Mouse (Mus musculus) limb, embryonic 14.5 days (tissue): ENCODE data around the gene Slc25a45. TPM values are rescaled to one million over a fixed set of nuclear protein-coding genes. Genes with fewer than 3 reads are reported as not detected.
A peak's percentile ranks its signal among the peaks of the same experiment; 100 is the strongest.

Source experiments
- ATAC-seq: fragments of 200-750 bp; cut with Nextera tagmentation; 2 replicates; pipeline ENCODE4 v1.8.0; 2017; ENCODE audit warnings: low read depth, moderate number of reproducible peaks, moderate TSS enrichment; ENCODE audit not compliant: low FRiP score
- DNase-seq: peaks from one replicate; pipeline ENCODE4 v3.0.0-alpha.2; 2015; ENCODE audit warnings: low spot score
- H3K27ac ChIP-seq: fragments of 300-500 bp; sonication (generic); replicated peaks from 2 replicates; pipeline ENCODE4 v1.5.1; 2014; ENCODE audit warnings: low read depth, mild to moderate bottlenecking, low read length, moderate library complexity, mixed read lengths
- H3K27me3 ChIP-seq: fragments of 300-500 bp; sonication (generic); 2 replicates; pipeline ENCODE4 v1.6.1; 2014; ENCODE audit warnings: low read length, mixed read lengths; ENCODE audit not compliant: control insufficient read depth, insufficient read depth
- H3K36me3 ChIP-seq: fragments of 300-500 bp; sonication (generic); 2 replicates; pipeline ENCODE4 v1.6.1; 2014; ENCODE audit warnings: mild to moderate bottlenecking, low read length, moderate library complexity, mixed read lengths; ENCODE audit not compliant: control insufficient read depth, insufficient read depth
- H3K4me1 ChIP-seq: fragments of 300-500 bp; sonication (generic); 2 replicates; pipeline ENCODE4 v1.6.1; 2014; ENCODE audit warnings: antibody characterized with exemption, low read length, mixed read lengths; ENCODE audit not compliant: control insufficient read depth, insufficient read depth
- H3K4me2 ChIP-seq: fragments of 300-500 bp; sonication (generic); replicated peaks from 2 replicates; pipeline ENCODE4 v1.6.1; 2014; ENCODE audit warnings: low read depth, mild to moderate bottlenecking, low read length, moderate library complexity; ENCODE audit not compliant: severe bottlenecking
- H3K4me3 ChIP-seq: fragments of 300-500 bp; sonication (generic); replicated peaks from 2 replicates; pipeline ENCODE4 v1.5.1; 2014; ENCODE audit warnings: low read length
- H3K9ac ChIP-seq: fragments of 300-500 bp; sonication (generic); 2 replicates; pipeline ENCODE4 v1.6.1; 2014; ENCODE audit warnings: mild to moderate bottlenecking, low read depth, low read length, moderate library complexity; ENCODE audit not compliant: severe bottlenecking
- H3K9me3 ChIP-seq: fragments of 300-500 bp; sonication (generic); 2 replicates; pipeline ENCODE4 v1.6.1; 2016; ENCODE audit warnings: low read length; ENCODE audit not compliant: control insufficient read depth
- POLR2A ChIP-seq: fragments of 200-500 bp; IDR thresholded peaks from 2 replicates; pipeline ENCODE4 v1.8.0; 2012; ENCODE audit warnings: inconsistent platforms, mild to moderate bottlenecking, moderate library complexity, borderline replicate concordance; ENCODE audit not compliant: insufficient read depth, insufficient read length; ENCODE audit errors: extremely low read depth
- WGBS: fragments of 180-500 bp; shearing (Covaris S2); extraction: QIAGEN DNeasy Blood & Tissue Kit; methylation state at CpG from one replicate; pipeline ENCODE4 v1.1.7; 2014; 5-methylcytosine and 5-hydroxymethylcytosine counted together
- polyA plus RNA-seq, 2 experiments: library from polyadenylated mRNA; depleted of rRNA in 1 of 2; stranded (reverse) in 1 of 2; unstranded in 1 of 2; fragments of >200 nt; fragmentation: Nextera tagmentation in 1 of 2; extraction: Ambion mirVana in 1 of 2; gene quantifications; 2 replicates each; pipeline versions ENCODE4 v1.2.1 to v1.2.3; 2012 to 2014

The Slc25a45 gene
- polyA plus RNA-seq, 2 experiments, result 3.0 to 6.2 TPM

- H3K9me3 ChIP-seq, result no peaks in the 10 kb centered on the region
- peak; percentile 97 for ATAC-seq
- H3K4me2 ChIP-seq, result peak within 1 kb of the TSS; percentile 83
- H3K36me3 ChIP-seq, result peaks cover 22% of the 10 kb centered on the region
- H3K4me3 ChIP-seq, result peak within 1 kb of the TSS; percentile 58
- peaks cover 7% of the 10 kb centered on the region; the same call in 1 of the 2 replicates for H3K4me1 ChIP-seq
- DNase-seq, result peak; percentile 98
- 4% methylated on average over 36 of the region's 36 CpGs for WGBS
- peak within 1 kb of the TSS; percentile 72 for H3K9ac ChIP-seq
- no peaks in the 10 kb centered on the region for H3K27me3 ChIP-seq
- TF ChIP-seq POLR2A, result peak; percentile 83; the same call in 1 of the 2 replicates
- H3K27ac ChIP-seq, result no peak within 1 kb of the TSS; the same call in 1 of the 2 replicates
These were observed 16.5 kb downstream of the Slc25a45 start, which contains the start of gene Tigd3 for GRCm38 (mm10) chr19:5894002-5894678. Tigd3 (minus strand) TSS chr19:5894149.

GRCm38 (mm10) chr19:5907275-5907674 is 29.7 kb downstream of the Slc25a45 start:
- Histone ChIP-seq H3K4me1 (peaks cover 13% of the 10 kb centered on the region), H3K9ac (no peak overlapping the region), H3K36me3 (peaks cover 50% of the 10 kb centered on the region), H3K27me3 (no peaks in the 10 kb centered on the region), H3K4me3 (no peak overlapping the region), H3K9me3 (no peaks in the 10 kb centered on the region), H3K27ac (no peak overlapping the region), H3K4me2 (no peak overlapping the region)
- ATAC-seq (no peak), DNase-seq (no peak)
- no peak for TF ChIP-seq POLR2A
- WGBS, result 86% methylated on average over 3 of the region's 3 CpGs

GRCm38 (mm10) chr19:5910221-5910620 is 32.6 kb downstream of the Slc25a45 start:
- H3K9ac ChIP-seq, result no peak overlapping the region
- 77% methylated on average over 6 of the region's 6 CpGs for WGBS
- H3K27me3 ChIP-seq, result no peaks in the 10 kb centered on the region
- no peak overlapping the region; the same call in 1 of the 2 replicates for H3K4me3 ChIP-seq
- H3K36me3 ChIP-seq, result peaks cover 23% of the 10 kb centered on the region
- no peak overlapping the region for H3K27ac ChIP-seq
- no peak for DNase-seq
- H3K4me2 ChIP-seq, result no peak overlapping the region
- H3K9me3 ChIP-seq, result no peaks in the 10 kb centered on the region
- no peak for ATAC-seq
- H3K4me1 ChIP-seq, result peaks cover 19% of the 10 kb centered on the region
- no peak for TF ChIP-seq POLR2A

GRCm38 (mm10) chr19:5911430-5912102 is 34.0 kb downstream of the Slc25a45 start:
- peak overlapping the region; percentile 98 for H3K4me3 ChIP-seq
- H3K27ac ChIP-seq, result peak overlapping the region; percentile 84
- peaks cover 19% of the 10 kb centered on the region for H3K4me1 ChIP-seq
- no peak for ATAC-seq
- no peak for TF ChIP-seq POLR2A
- H3K27me3 ChIP-seq, result no peaks in the 10 kb centered on the region
- H3K9me3 ChIP-seq, result no peaks in the 10 kb centered on the region
- peak overlapping the region; percentile 64 for H3K4me2 ChIP-seq
- WGBS, result 7% methylated on average over 14 of the region's 14 CpGs
- DNase-seq, result no peak
- H3K9ac ChIP-seq, result peak overlapping the region; percentile 95
- peaks cover 9% of the 10 kb centered on the region for H3K36me3 ChIP-seq

GRCm38 (mm10) chr19:5912103-5913006 is 34.7 kb downstream of the Slc25a45 start:
- H3K4me2 ChIP-seq, result peak overlapping the region; percentile 75
- peak; percentile 97; the same call in 1 of the 2 replicates for TF ChIP-seq POLR2A
- H3K4me1 ChIP-seq, result peaks cover 19% of the 10 kb centered on the region
- no peaks in the 10 kb centered on the region for H3K9me3 ChIP-seq
- WGBS, result under 1% methylated on average over 46 of the region's 59 CpGs
- peak overlapping the region; percentile 98 for H3K4me3 ChIP-seq
- peak; percentile 99 for DNase-seq
- H3K36me3 ChIP-seq, result peaks cover 6% of the 10 kb centered on the region
- peak; percentile 93 for ATAC-seq
- H3K27ac ChIP-seq, result peak overlapping the region; percentile 84
- H3K27me3 ChIP-seq, result no peaks in the 10 kb centered on the region
- peak overlapping the region; percentile 95 for H3K9ac ChIP-seq
